Mouse (Mus musculus) heart, embryonic 10.5 days (tissue): ENCODE data around the gene Zfyve21. TPM values are rescaled to one million over a fixed set of nuclear protein-coding genes. Genes with fewer than 3 reads are reported as not detected.

Source experiments
- DNase-seq: peaks from one replicate; pipeline ENCODE4 v3.0.0-alpha.2; 2017; ENCODE audit warnings: low spot score
- H3K27ac ChIP-seq: fragments of 300-500 bp; sonication (generic); 2 replicates; pipeline ENCODE4 v1.5.1; 2016; ENCODE audit warnings: mild to moderate bottlenecking
- H3K27me3 ChIP-seq: fragments of 300-500 bp; sonication (generic); 2 replicates; pipeline ENCODE4 v1.6.1; 2016; ENCODE audit warnings: mild to moderate bottlenecking; ENCODE audit not compliant: poor library complexity, insufficient read depth, severe bottlenecking
- H3K36me3 ChIP-seq: fragments of 300-500 bp; sonication (generic); 2 replicates; pipeline ENCODE4 v1.6.1; 2016; ENCODE audit warnings: mild to moderate bottlenecking, moderate library complexity
- H3K4me1 ChIP-seq: fragments of 300-500 bp; sonication (generic); 2 replicates; pipeline ENCODE4 v1.6.1; 2016; ENCODE audit warnings: mild to moderate bottlenecking
- H3K4me3 ChIP-seq: fragments of 300-500 bp; sonication (generic); 2 replicates; pipeline ENCODE4 v1.5.1; 2016; ENCODE audit warnings: mild to moderate bottlenecking, moderate library complexity
- H3K9me3 ChIP-seq: fragments of 300-500 bp; sonication (generic); 2 replicates; pipeline ENCODE4 v1.6.1; 2016; ENCODE audit warnings: mild to moderate bottlenecking, moderate library complexity
- WGBS: fragments of 180-500 bp; shearing (Covaris S2); methylation state at CpG from one replicate; pipeline ENCODE4 v1.1.7; 2016; 5-methylcytosine and 5-hydroxymethylcytosine counted together
- polyA plus RNA-seq: library from polyadenylated mRNA; unstranded; fragments of >200 nt; fragmentation: Nextera tagmentation; extraction: Ambion mirVana; gene quantifications from 2 replicates; pipeline ENCODE4 v1.2.1, GENCODE M21; 2016

Zfyve21 gene
- polyA plus RNA-seq, 1 experiment from 2014 or later = 109 TPM

- Histone ChIP-seq H3K36me3 (peaks cover 98% of the 10 kb centered on the region), H3K9me3 (no peaks in the 10 kb centered on the region), H3K4me3 (no peak overlapping the region), H3K27ac (no peak overlapping the region), H3K27me3 (no peaks in the 10 kb centered on the region), H3K4me1 (no peaks in the 10 kb centered on the region)
- 86% methylated on average over 10 of the region's 10 CpGs for WGBS
- DNase-seq = no peak
These were observed 16.4 kb downstream of the Zfyve21 start for GRCm38 (mm10) chr12:111830375-111830774.

GRCm38 (mm10) chr12:111832643-111833042 lies 18.7 kb downstream of the Zfyve21 start:
- 78% methylated on average over 5 of the region's 5 CpGs for WGBS
- peaks cover 97% of the 10 kb centered on the region for H3K36me3 ChIP-seq
- H3K4me1 ChIP-seq = no peaks in the 10 kb centered on the region
- no peak overlapping the region for H3K4me3 ChIP-seq
- no peaks in the 10 kb centered on the region for H3K27me3 ChIP-seq
- H3K27ac ChIP-seq = no peak overlapping the region
- H3K9me3 ChIP-seq = no peaks in the 10 kb centered on the region
- no peak for DNase-seq

GRCm38 (mm10) chr12:111833457-111833856 lies 19.5 kb downstream of the Zfyve21 start:
- 86% methylated on average over 10 of the region's 10 CpGs for WGBS
- Histone ChIP-seq H3K27me3 (no peaks in the 10 kb centered on the region), H3K27ac (no peak overlapping the region), H3K9me3 (no peaks in the 10 kb centered on the region), H3K4me1 (no peaks in the 10 kb centered on the region), H3K36me3 (peaks cover 96% of the 10 kb centered on the region), H3K4me3 (no peak overlapping the region)
- no peak for DNase-seq

GRCm38 (mm10) chr12:111842565-111843433 lies 28.8 kb downstream of the Zfyve21 start:
- DNase-seq = no peak
- Histone ChIP-seq H3K27ac (no peak overlapping the region), H3K36me3 (peaks cover 49% of the 10 kb centered on the region)

GRCm38 (mm10) chr12:111843470-111843869 lies 29.5 kb downstream of the Zfyve21 start:
- Histone ChIP-seq H3K27ac (no peak overlapping the region), H3K9me3 (no peaks in the 10 kb centered on the region), H3K4me3 (no peak overlapping the region), H3K36me3 (peaks cover 45% of the 10 kb centered on the region), H3K4me1 (peaks cover 8% of the 10 kb centered on the region), H3K27me3 (no peaks in the 10 kb centered on the region)
- no peak for DNase-seq
- WGBS = 55% methylated on average over 2 of the region's 2 CpGs

More at GRCm38 (mm10) chr12:111842565-111843433, 28.8 kb downstream of the Zfyve21 start:
- 0 out of 2 replicates have a peak, but pooled peaks cover 3% of the 10 kb centered on the region for H3K4me1 ChIP-seq
- WGBS = 88% methylated on average over 15 of the region's 15 CpGs
- H3K4me3 ChIP-seq = no peak overlapping the region
- no peaks in the 10 kb centered on the region for H3K27me3 ChIP-seq
- H3K9me3 ChIP-seq = no peaks in the 10 kb centered on the region

GRCm38 (mm10) chr12:111845953-111846352 lies 32.0 kb downstream of the Zfyve21 start:
- 91% methylated on average over 4 of the region's 4 CpGs for WGBS
- peaks cover 30% of the 10 kb centered on the region for H3K36me3 ChIP-seq
- no peak overlapping the region for H3K4me3 ChIP-seq

GRCm38 (mm10) chr12:111846815-111847214 lies 32.8 kb downstream of the Zfyve21 start:
- DNase-seq = no peak
- Histone ChIP-seq H3K4me3 (no peak overlapping the region), H3K4me1 (peaks cover 10% of the 10 kb centered on the region), H3K9me3 (no peaks in the 10 kb centered on the region), H3K36me3 (peaks cover 28% of the 10 kb centered on the region), H3K27ac (no peak overlapping the region), H3K27me3 (no peaks in the 10 kb centered on the region)
- WGBS = 87% methylated on average over 10 of the region's 10 CpGs

More at GRCm38 (mm10) chr12:111845953-111846352, 32.0 kb downstream of the Zfyve21 start:
- no peaks in the 10 kb centered on the region for H3K27me3 ChIP-seq
- H3K27ac ChIP-seq = no peak overlapping the region
- DNase-seq = no peak
- H3K4me1 ChIP-seq = peaks cover 10% of the 10 kb centered on the region
- H3K9me3 ChIP-seq = no peaks in the 10 kb centered on the region

GRCm38 (mm10) chr12:111848300-111848798 lies 34.4 kb downstream of the Zfyve21 start:
- DNase-seq = no peak
- WGBS = 55% methylated on average over 9 of the region's 9 CpGs
- H3K27ac ChIP-seq = peak overlapping the region; percentile 37

GRCm38 (mm10) chr12:111851235-111851634 lies 37.3 kb downstream of the Zfyve21 start:
- Histone ChIP-seq H3K27ac (no peak overlapping the region), H3K4me3 (no peak overlapping the region), H3K4me1 (peaks cover 7% of the 10 kb centered on the region), H3K27me3 (no peaks in the 10 kb centered on the region), H3K36me3 (peaks cover 12% of the 10 kb centered on the region), H3K9me3 (no peaks in the 10 kb centered on the region)
- no peak for DNase-seq
- WGBS = 75% methylated on average over 2 of the region's 2 CpGs

More at GRCm38 (mm10) chr12:111848300-111848798, 34.4 kb downstream of the Zfyve21 start:
- H3K4me3 ChIP-seq = no peak overlapping the region
- H3K9me3 ChIP-seq = no peaks in the 10 kb centered on the region
- H3K27me3 ChIP-seq = no peaks in the 10 kb centered on the region
- H3K36me3 ChIP-seq = peaks cover 15% of the 10 kb centered on the region
- peaks cover 10% of the 10 kb centered on the region for H3K4me1 ChIP-seq

- Histone ChIP-seq H3K27ac (no peak overlapping the region), H3K36me3 (peaks cover 14% of the 10 kb centered on the region), H3K4me1 (peaks cover 7% of the 10 kb centered on the region), H3K9me3 (no peaks in the 10 kb centered on the region), H3K4me3 (no peak overlapping the region), H3K27me3 (no peaks in the 10 kb centered on the region)
- no peak for DNase-seq
- 84% methylated on average over 5 of the region's 5 CpGs for WGBS
These were observed 37.8 kb downstream of the Zfyve21 start for GRCm38 (mm10) chr12:111851745-111852144.

- H3K27me3 ChIP-seq = no peaks in the 10 kb centered on the region
- H3K27ac ChIP-seq = no peak overlapping the region
- peaks cover 6% of the 10 kb centered on the region for H3K4me1 ChIP-seq
- no peak for DNase-seq
- no peaks in the 10 kb centered on the region for H3K9me3 ChIP-seq
- 74% methylated on average over 10 of the region's 10 CpGs for WGBS
- peaks cover 21% of the 10 kb centered on the region for H3K36me3 ChIP-seq
- H3K4me3 ChIP-seq = no peak overlapping the region
These were observed 39.1 kb downstream of the Zfyve21 start for GRCm38 (mm10) chr12:111853011-111853436.

GRCm38 (mm10) chr12:111853546-111853945 lies 39.6 kb downstream of the Zfyve21 start:
- Histone ChIP-seq H3K27ac (no peak overlapping the region), H3K27me3 (no peaks in the 10 kb centered on the region), H3K4me3 (no peak overlapping the region), H3K36me3 (peaks cover 22% of the 10 kb centered on the region), H3K4me1 (peaks cover 1% of the 10 kb centered on the region), H3K9me3 (no peaks in the 10 kb centered on the region)
- WGBS = 72% methylated on average over 4 of the region's 4 CpGs
- DNase-seq = no peak

GRCm38 (mm10) chr12:111855448-111855847 lies 41.5 kb downstream of the Zfyve21 start:
- Histone ChIP-seq H3K36me3 (peaks cover 23% of the 10 kb centered on the region), H3K27me3 (no peaks in the 10 kb centered on the region)

More at GRCm38 (mm10) chr12:111855448-111855847, 41.5 kb downstream of the Zfyve21 start:
- no peak overlapping the region for H3K27ac ChIP-seq
- DNase-seq = no peak
- H3K4me1 ChIP-seq = no peaks in the 10 kb centered on the region; the same call in 1 of the 2 replicates
- 83% methylated on average over 2 of the region's 2 CpGs for WGBS
- H3K9me3 ChIP-seq = no peaks in the 10 kb centered on the region
- H3K4me3 ChIP-seq = no peak overlapping the region
